Mouse (Mus musculus) midbrain, embryonic 16.5 days (tissue): ENCODE data around the gene Fbxo21. TPM values are rescaled to one million over a fixed set of nuclear protein-coding genes. Genes with fewer than 3 reads are reported as not detected.

ENCODE experiments used
- ATAC-seq: fragments of 200-750 bp; cut with Nextera tagmentation; 2 replicates; pipeline ENCODE4 v1.8.0; 2017; ENCODE audit warnings: moderate TSS enrichment
- H3K27ac ChIP-seq: fragments of 300-500 bp; sonication (generic); 2 replicates; pipeline ENCODE4 v1.5.1; 2014; ENCODE audit warnings: mild to moderate bottlenecking, low read length, mixed read lengths
- H3K27me3 ChIP-seq: fragments of 300-500 bp; sonication (generic); 2 replicates; pipeline ENCODE4 v1.6.1; 2014; ENCODE audit warnings: low read depth, low read length, mixed read lengths; ENCODE audit not compliant: control insufficient read depth, insufficient read depth
- H3K36me3 ChIP-seq: fragments of 300-500 bp; sonication (generic); 2 replicates; pipeline ENCODE4 v1.6.1; 2014; ENCODE audit warnings: mild to moderate bottlenecking, low read length, moderate library complexity, mixed read lengths; ENCODE audit not compliant: control insufficient read depth, insufficient read depth
- H3K4me1 ChIP-seq: fragments of 300-500 bp; sonication (generic); 2 replicates; pipeline ENCODE4 v1.6.1; 2014; ENCODE audit warnings: mild to moderate bottlenecking, low read length, mixed read lengths; ENCODE audit not compliant: control insufficient read depth, insufficient read depth
- H3K4me2 ChIP-seq: fragments of 300-500 bp; sonication (generic); 2 replicates; pipeline ENCODE4 v1.6.1; 2014; ENCODE audit warnings: mild to moderate bottlenecking, low read length, mixed read lengths
- H3K4me3 ChIP-seq: fragments of 300-500 bp; sonication (generic); 2 replicates; pipeline ENCODE4 v1.5.1; 2014; ENCODE audit warnings: low read depth, mild to moderate bottlenecking, low read length, moderate library complexity, mixed read lengths
- H3K9ac ChIP-seq: fragments of 300-500 bp; sonication (generic); 2 replicates; pipeline ENCODE4 v1.6.1; 2014; ENCODE audit warnings: low read depth, low read length, mixed read lengths
- H3K9me3 ChIP-seq: fragments of 300-500 bp; sonication (generic); replicated peaks from 2 replicates; pipeline ENCODE4 v1.6.1; 2014; ENCODE audit warnings: mild to moderate bottlenecking, low read length, mixed read lengths; ENCODE audit not compliant: control insufficient read depth, poor library complexity, severe bottlenecking
- WGBS: fragments of 180-500 bp; shearing (Covaris S2); extraction: QIAGEN DNeasy Blood & Tissue Kit; methylation state at CpG from one replicate; pipeline ENCODE4 v1.1.7; 2014; 5-methylcytosine and 5-hydroxymethylcytosine counted together
- polyA plus RNA-seq: library from polyadenylated mRNA; unstranded; fragments of >200 nt; fragmentation: Nextera tagmentation; extraction: Ambion mirVana; gene quantifications from 2 replicates; pipeline ENCODE4 v1.2.1, GENCODE M21; 2015

The Fbxo21 gene
- polyA plus RNA-seq, 1 experiment from 2014 or later, result 173 TPM

DNA sequence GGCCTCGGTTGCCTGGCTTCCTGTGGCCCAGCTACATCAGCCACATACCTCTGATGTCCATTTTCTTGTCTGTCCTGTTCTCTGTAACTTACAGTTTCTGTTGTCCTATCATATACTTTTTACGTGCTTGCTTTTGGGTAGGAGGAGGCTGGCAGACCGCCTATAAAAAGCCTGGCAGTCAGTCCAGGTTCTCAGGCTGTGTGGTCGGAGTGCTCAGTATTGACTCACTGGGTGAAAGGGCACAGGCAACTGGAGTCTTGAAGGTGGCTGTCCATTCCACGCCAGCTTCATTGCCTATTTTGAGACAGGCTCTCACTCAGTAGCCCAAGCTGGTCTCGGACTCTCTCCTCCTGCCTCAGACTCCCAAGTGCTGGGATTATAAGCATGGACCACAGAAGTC lies 13.2 kb downstream of the Fbxo21 start:
- Histone ChIP-seq H3K9me3 (no peaks in the 10 kb centered on the region), H3K9ac (no peak overlapping the region), H3K4me2 (no peak overlapping the region), H3K36me3 (peaks cover 58% of the 10 kb centered on the region), H3K27me3 (no peaks in the 10 kb centered on the region), H3K4me3 (no peak overlapping the region), H3K4me1 (no peaks in the 10 kb centered on the region), H3K27ac (no peak overlapping the region)
- 91% methylated on average over 6 of the region's 6 CpGs for WGBS
- no peak for ATAC-seq

DNA sequence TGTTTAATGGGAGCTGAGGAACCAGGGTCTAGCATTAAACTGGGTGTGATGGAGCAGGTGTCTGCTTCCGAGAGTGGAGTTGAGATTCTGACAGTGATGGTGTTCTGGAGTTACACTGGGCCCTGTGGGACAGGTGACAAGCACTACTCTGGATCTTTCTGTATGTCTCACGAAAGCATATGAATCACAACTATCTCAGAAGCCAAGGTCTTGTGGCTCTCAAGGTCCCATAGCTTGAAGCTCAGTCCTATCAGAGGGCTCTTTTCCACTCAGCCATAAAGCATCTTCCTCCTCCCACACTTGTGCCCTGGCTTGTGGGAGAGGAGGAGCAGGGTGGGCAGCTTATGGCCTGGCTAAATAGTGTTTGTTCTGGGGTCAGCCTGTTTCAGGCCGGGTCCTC lies 14.4 kb downstream of the Fbxo21 start:
- WGBS, result 95% methylated on average over 3 of the region's 3 CpGs
- Histone ChIP-seq H3K4me3 (no peak overlapping the region), H3K36me3 (peaks cover 69% of the 10 kb centered on the region), H3K9ac (no peak overlapping the region), H3K4me1 (no peaks in the 10 kb centered on the region), H3K27ac (no peak overlapping the region), H3K9me3 (no peaks in the 10 kb centered on the region), H3K4me2 (no peak overlapping the region), H3K27me3 (no peaks in the 10 kb centered on the region)
- no peak for ATAC-seq

DNA sequence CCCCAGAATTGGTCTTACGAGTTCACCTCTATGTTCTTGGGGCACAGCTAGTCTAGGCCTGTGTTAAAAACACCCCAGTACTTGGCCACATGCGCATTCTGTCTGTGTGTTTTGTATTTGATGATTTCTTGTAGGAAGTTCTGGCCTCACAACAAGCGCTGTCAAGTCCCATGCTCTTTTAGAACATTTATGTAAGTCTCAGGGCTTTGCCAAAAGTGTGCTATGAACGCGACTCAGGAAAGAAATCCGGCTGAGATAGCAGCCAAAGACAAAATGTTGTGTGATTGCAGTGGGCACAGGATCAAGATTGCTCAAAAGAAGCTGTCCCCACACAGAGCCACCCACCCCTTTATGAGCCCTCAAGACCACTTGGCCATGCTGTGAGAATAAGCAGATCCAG lies 17.0 kb downstream of the Fbxo21 start:
- Histone ChIP-seq H3K27me3 (no peaks in the 10 kb centered on the region), H3K9ac (no peak overlapping the region), H3K27ac (no peak overlapping the region), H3K36me3 (peaks cover 59% of the 10 kb centered on the region), H3K4me1 (no peaks in the 10 kb centered on the region), H3K4me2 (no peak overlapping the region), H3K4me3 (no peak overlapping the region), H3K9me3 (no peaks in the 10 kb centered on the region)
- no peak for ATAC-seq
- WGBS, result 92% methylated on average over 6 of the region's 6 CpGs

DNA sequence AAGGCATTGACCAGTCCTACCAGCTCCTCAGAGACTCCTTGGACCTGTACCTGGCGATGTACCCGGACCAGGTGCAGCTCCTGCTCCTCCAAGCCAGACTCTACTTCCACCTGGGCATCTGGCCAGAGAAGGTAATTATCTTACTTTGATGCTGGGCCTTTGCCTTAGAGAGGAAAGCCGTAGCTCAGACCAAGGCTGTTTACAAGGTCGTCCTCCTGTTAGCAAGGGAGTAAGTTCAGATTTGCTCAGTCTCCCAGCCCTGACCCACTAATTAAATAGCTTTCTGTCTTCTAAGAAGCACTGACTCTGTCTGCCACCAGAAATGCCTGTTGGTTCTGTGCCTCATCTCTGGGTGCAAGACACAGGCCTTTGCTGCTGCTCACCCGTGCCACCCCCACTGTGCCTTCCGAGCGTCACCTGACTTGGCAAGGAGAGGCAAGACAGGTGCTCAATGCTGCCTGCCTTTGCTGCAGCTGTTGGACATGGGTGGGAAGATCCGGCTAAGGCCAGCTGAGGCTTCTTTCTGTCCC lies 18.9 kb downstream of the Fbxo21 start:
- H3K36me3 ChIP-seq, result peaks cover 51% of the 10 kb centered on the region
- H3K4me1 ChIP-seq, result no peaks in the 10 kb centered on the region
- no peaks in the 10 kb centered on the region for H3K27me3 ChIP-seq
- WGBS, result 89% methylated on average over 8 of the region's 8 CpGs
- no peak for ATAC-seq
- H3K4me2 ChIP-seq, result no peak overlapping the region
- no peak overlapping the region for H3K4me3 ChIP-seq
- H3K27ac ChIP-seq, result no peak overlapping the region
- no peak overlapping the region for H3K9ac ChIP-seq
- no peaks in the 10 kb centered on the region for H3K9me3 ChIP-seq

GRCm38 (mm10) chr5:117995911-117996310 lies 19.4 kb downstream of the Fbxo21 start:
- Histone ChIP-seq H3K4me1 (no peaks in the 10 kb centered on the region), H3K4me3 (no peak overlapping the region), H3K27ac (no peak overlapping the region), H3K36me3 (peaks cover 47% of the 10 kb centered on the region), H3K9me3 (no peaks in the 10 kb centered on the region), H3K9ac (no peak overlapping the region), H3K27me3 (no peaks in the 10 kb centered on the region), H3K4me2 (no peak overlapping the region)
- 90% methylated on average over 6 of the region's 6 CpGs for WGBS
- ATAC-seq, result no peak

GRCm38 (mm10) chr5:117996581-117996980 lies 20.1 kb downstream of the Fbxo21 start:
- H3K36me3 ChIP-seq, result peaks cover 46% of the 10 kb centered on the region
- ATAC-seq, result no peak
- 79% methylated on average over 6 of the region's 6 CpGs for WGBS

GRCm38 (mm10) chr5:117997434-117997970 lies 21.0 kb downstream of the Fbxo21 start:
- H3K27ac ChIP-seq, result no peak overlapping the region
- no peaks in the 10 kb centered on the region for H3K4me1 ChIP-seq
- no peaks in the 10 kb centered on the region for H3K27me3 ChIP-seq
- H3K9me3 ChIP-seq, result no peaks in the 10 kb centered on the region
- H3K9ac ChIP-seq, result no peak overlapping the region
- no peak for ATAC-seq
- peaks cover 43% of the 10 kb centered on the region for H3K36me3 ChIP-seq
- H3K4me2 ChIP-seq, result no peak overlapping the region
- 41% methylated on average over 10 of the region's 10 CpGs for WGBS
- H3K4me3 ChIP-seq, result no peak overlapping the region

More at GRCm38 (mm10) chr5:117996581-117996980, 20.1 kb downstream of the Fbxo21 start:
- Histone ChIP-seq H3K9ac (no peak overlapping the region), H3K9me3 (no peaks in the 10 kb centered on the region), H3K4me1 (no peaks in the 10 kb centered on the region), H3K27me3 (no peaks in the 10 kb centered on the region), H3K4me3 (no peak overlapping the region), H3K4me2 (no peak overlapping the region), H3K27ac (no peak overlapping the region)

DNA sequence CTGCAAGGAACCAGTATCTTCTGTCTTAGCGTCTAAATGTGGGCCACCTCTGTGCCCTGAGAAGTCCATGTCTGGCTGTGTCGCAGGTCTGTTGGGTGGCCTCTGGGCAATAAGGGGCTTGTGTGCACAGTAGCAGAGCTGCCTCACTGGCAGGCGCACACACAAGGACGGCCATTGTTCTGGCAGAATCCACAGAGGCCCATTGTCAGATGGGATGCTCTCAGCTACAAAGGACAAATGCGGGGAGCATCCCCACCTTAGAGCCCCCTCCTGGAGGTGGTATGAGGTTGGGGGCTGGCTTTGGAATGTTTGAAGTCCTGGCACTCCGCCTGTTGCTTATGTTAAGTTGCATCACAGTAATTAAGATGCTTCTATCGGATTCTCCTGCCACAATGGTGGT lies 22.5 kb downstream of the Fbxo21 start:
- ATAC-seq, result no peak
- Histone ChIP-seq H3K27me3 (no peaks in the 10 kb centered on the region), H3K36me3 (peaks cover 50% of the 10 kb centered on the region)

DNA sequence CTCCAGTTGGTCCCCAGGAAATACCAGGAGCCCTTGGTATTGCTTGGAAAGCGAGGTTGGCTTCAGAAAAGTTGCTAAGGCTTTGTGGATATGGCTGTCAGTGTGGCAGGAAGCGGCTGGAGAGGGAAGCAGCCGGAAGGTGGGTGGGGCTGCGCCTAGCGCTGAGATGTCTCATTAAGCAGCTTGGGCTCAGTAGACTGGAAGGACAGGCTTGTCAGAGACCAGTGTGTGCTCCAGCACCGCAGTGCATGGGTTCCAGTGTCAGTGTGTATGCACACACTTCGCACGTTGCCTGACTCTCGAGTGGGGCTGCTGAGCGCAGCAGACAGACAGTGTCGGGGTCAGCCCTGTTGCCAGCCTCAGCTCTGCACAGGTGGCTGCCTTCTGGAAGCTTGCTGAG lies 23.1 kb downstream of the Fbxo21 start:
- no peak overlapping the region for H3K4me2 ChIP-seq
- 82% methylated on average over 11 of the region's 11 CpGs for WGBS
- H3K27me3 ChIP-seq, result no peaks in the 10 kb centered on the region
- no peak overlapping the region for H3K9ac ChIP-seq
- H3K9me3 ChIP-seq, result no peaks in the 10 kb centered on the region
- H3K27ac ChIP-seq, result no peak overlapping the region
- ATAC-seq, result no peak
- no peaks in the 10 kb centered on the region for H3K4me1 ChIP-seq
- no peak overlapping the region for H3K4me3 ChIP-seq
- peaks cover 46% of the 10 kb centered on the region for H3K36me3 ChIP-seq

More for the DNA sequence above, 22.5 kb downstream of the Fbxo21 start:
- Histone ChIP-seq H3K4me2 (no peak overlapping the region), H3K9me3 (no peaks in the 10 kb centered on the region), H3K27ac (no peak overlapping the region), H3K9ac (no peak overlapping the region), H3K4me1 (no peaks in the 10 kb centered on the region), H3K4me3 (no peak overlapping the region)
- WGBS, result 79% methylated on average over 7 of the region's 7 CpGs
